Mouse (Mus musculus) bone marrow macrophage, adult 2 months (primary cell): ENCODE data around the gene Mlxipl.

Experiments used
- CTCF ChIP-seq: IDR thresholded peaks from 2 replicates; pipeline ENCODE4 v1.5.1; 2012; ENCODE audit warnings: low read depth, mild to moderate bottlenecking, low read length, moderate library complexity
- POLR2A ChIP-seq: IDR thresholded peaks from 2 replicates; pipeline ENCODE4 v1.6.1; 2012; ENCODE audit warnings: mild to moderate bottlenecking, low read depth, low read length, borderline replicate concordance

GRCm38 (mm10) chr5:135103999-135104660 is 14.4 kb downstream of the Mlxipl start:
- TF ChIP-seq POLR2A (no peak), CTCF (peak; percentile 50)
